ENCODE assay signal across 11 mouse cellular contexts in genomic region chr7:110981036-110981435, GRCm38 (mm10). TPM values are rescaled to one million over a fixed set of nuclear protein-coding genes. Genes with fewer than 3 reads are reported as not detected.
DNase-seq lines count a peak whose midpoint lies in the region; ATAC-seq and TF ChIP-seq lines count a peak whose summit lies in the region.
"Had no signal": no experiment of that assay in that cellular context is flagged by ENCODE, and none has a peak within 500 bp of the region (broad histone marks: within the 10 kb centered on the region; RNA-seq: fewer than 3 reads in every experiment).

No protein-coding gene starts in this region.

- ATAC-seq in kidney, postnatal 0 days (replicated peaks; ENCODE audit: low FRiP score, low read depth) = no peak
- peak; percentile 32; the same call in 1 of the 2 replicates for ATAC-seq in heart, embryonic 16.5 days (replicated peaks; ENCODE audit: extremely low read depth, insufficient read depth, low FRiP score)
- peak; percentile 66 for ATAC-seq in lung, postnatal 0 days
- ATAC-seq: midbrain, embryonic 13.5 days had no signal

- H3K4me3 ChIP-seq in kidney, postnatal 0 days (replicated peaks; ENCODE audit: low read depth, low read length) = peak overlapping the region; percentile 27
- H3K4me3 ChIP-seq in heart, embryonic 16.5 days (ENCODE audit: low read length) = peak overlapping the region; percentile 28
- H3K4me3 ChIP-seq in lung, postnatal 0 days (ENCODE audit: low read depth, low read length) = no peak overlapping the region
- H3K4me3 ChIP-seq: midbrain, embryonic 13.5 days had no signal

- peak overlapping the region; percentile 90 for H3K27ac ChIP-seq in kidney, postnatal 0 days
- H3K27ac ChIP-seq in heart, embryonic 16.5 days (ENCODE audit: low read length) = peak overlapping the region; percentile 83
- H3K27ac ChIP-seq in lung, postnatal 0 days (ENCODE audit: low read length) = peak overlapping the region; percentile 62; the same call in 1 of the 2 replicates
- H3K27ac ChIP-seq: midbrain, embryonic 13.5 days had no signal

- peak; percentile 16 for DNase-seq in embryo, embryonic 11 days
- no peak for DNase-seq in embryo, embryonic 9.5 days (ENCODE audit: extremely low spot score)
- DNase-seq in kidney, postnatal 0 days (ENCODE audit: low spot score) = no peak
- DNase-seq in kidney, adult 18-20 months = no peak
- DNase-seq in lung, postnatal 0 days (ENCODE audit: low spot score) = peak; percentile 54
- no peak for DNase-seq in adrenal gland, postnatal 14 days
- DNase-seq in frontal cortex, postnatal 10 days (ENCODE audit: low spot score in 2 of 2) = no peak
- DNase-seq: layer of hippocampus, postnatal 36 days; retina, postnatal 1 day had no signal

- WGBS in kidney, postnatal 0 days = 36% methylated on average over 8 of the region's 8 CpGs
- 36% methylated on average over 8 of the region's 8 CpGs for WGBS in heart, embryonic 16.5 days
- 21% methylated on average over 8 of the region's 8 CpGs for WGBS in lung, postnatal 0 days

- H3K4me2 ChIP-seq in kidney, postnatal 0 days (ENCODE audit: low read length) = peak overlapping the region; percentile 52
- H3K4me2 ChIP-seq in heart, embryonic 16.5 days (ENCODE audit: low read depth, low read length) = peak overlapping the region; percentile 49
- 0 out of 2 replicates have a peak overlapping the region, but pooled peaks have one; percentile 35 for H3K4me2 ChIP-seq in lung, postnatal 0 days (replicated peaks; ENCODE audit: low read depth, low read length)
- H3K4me2 ChIP-seq: midbrain, embryonic 13.5 days had no signal

- H3K9me3 ChIP-seq in kidney, postnatal 0 days (replicated peaks; ENCODE audit: low read length) = no peaks in the 10 kb centered on the region
- no peaks in the 10 kb centered on the region for H3K9me3 ChIP-seq in heart, embryonic 16.5 days (replicated peaks; ENCODE audit: control insufficient read depth, low read length)
- H3K9me3 ChIP-seq in lung, postnatal 0 days (ENCODE audit: low read length) = no peaks in the 10 kb centered on the region
- H3K9me3 ChIP-seq: midbrain, embryonic 13.5 days had no signal

- no peak overlapping the region for H3K9ac ChIP-seq in kidney, postnatal 0 days (ENCODE audit: low read depth, low read length)
- H3K9ac ChIP-seq in heart, embryonic 16.5 days (ENCODE audit: low read length) = peak overlapping the region; percentile 41; the same call in 1 of the 2 replicates
- H3K9ac ChIP-seq in lung, postnatal 0 days (replicated peaks; ENCODE audit: low read depth) = no peak overlapping the region
- H3K9ac ChIP-seq: midbrain, embryonic 13.5 days had no signal

- H3K27me3 ChIP-seq in kidney, postnatal 0 days (ENCODE audit: insufficient read depth, low read length) = no peaks in the 10 kb centered on the region
- no peaks in the 10 kb centered on the region for H3K27me3 ChIP-seq in heart, embryonic 16.5 days (ENCODE audit: control insufficient read depth, insufficient read depth, low read length)
- no peaks in the 10 kb centered on the region for H3K27me3 ChIP-seq in lung, postnatal 0 days (replicated peaks; ENCODE audit: insufficient read depth, low read length)
- H3K27me3 ChIP-seq: midbrain, embryonic 13.5 days had no signal

- TF ChIP-seq CTCF in kidney, postnatal 0 days (IDR thresholded peaks at IDR 0.05; ENCODE audit: low read depth) = no peak
- TF ChIP-seq CTCF in lung, postnatal 0 days (IDR thresholded peaks at IDR 0.05) = 0 out of 2 replicates have a peak, but pooled peaks have one; percentile 7

- TF ChIP-seq EP300 in lung, postnatal 0 days (IDR thresholded peaks at IDR 0.05) = no peak

- H3K4me1 ChIP-seq in kidney, postnatal 0 days (replicated peaks; ENCODE audit: insufficient read depth, low read length) = 0 out of 2 replicates have a peak, but pooled peaks cover 6% of the 10 kb centered on the region
- H3K4me1 ChIP-seq in heart, embryonic 16.5 days (ENCODE audit: control insufficient read depth, insufficient read depth, low read length) = peaks cover 29% of the 10 kb centered on the region
- peaks cover 12% of the 10 kb centered on the region for H3K4me1 ChIP-seq in lung, postnatal 0 days (ENCODE audit: insufficient read depth, low read depth, low read length)

- H3K36me3 ChIP-seq in kidney, postnatal 0 days (ENCODE audit: insufficient read depth, low read length) = no peaks in the 10 kb centered on the region
- no peaks in the 10 kb centered on the region for H3K36me3 ChIP-seq in heart, embryonic 16.5 days (ENCODE audit: control insufficient read depth, insufficient read depth)
- H3K36me3 ChIP-seq in lung, postnatal 0 days (ENCODE audit: insufficient read depth, low read length) = no peaks in the 10 kb centered on the region
- H3K36me3 ChIP-seq: midbrain, embryonic 13.5 days had no signal

RNA-seq across cellular contexts. Expression of gene Mrvi1, which starts 1.2 kb away (rescaled TPM):
- 9.3 and 9.5 TPM in 2 replicates for polyA plus RNA-seq in kidney, postnatal 0 days (2015; fragmentation: Nextera tagmentation; extraction: Ambion mirVana)
- polyA plus RNA-seq in heart, embryonic 16.5 days (2015; fragmentation: Nextera tagmentation; extraction: Ambion mirVana) = 3.2 and 5.5 TPM in 2 replicates
- polyA plus RNA-seq in lung, postnatal 0 days (2015; fragmentation: Nextera tagmentation; extraction: Ambion mirVana) = 1.8 and 2.3 TPM in 2 replicates
- total RNA-seq in adrenal gland, postnatal 14 days (2021) = 11.6 and 13.0 TPM in 2 replicates

RNA-seq across cellular contexts. Expression of gene Ctr9, which starts 47.7 kb away (rescaled TPM):
- polyA plus RNA-seq in kidney, postnatal 0 days (2015; fragmentation: Nextera tagmentation; extraction: Ambion mirVana) = 50.5 and 54.9 TPM in 2 replicates
- polyA plus RNA-seq in heart, embryonic 16.5 days (2015; fragmentation: Nextera tagmentation; extraction: Ambion mirVana) = 38.6 and 40.3 TPM in 2 replicates
- 33.8 and 42.0 TPM in 2 replicates for polyA plus RNA-seq in lung, postnatal 0 days (2015; fragmentation: Nextera tagmentation; extraction: Ambion mirVana)
- total RNA-seq in adrenal gland, postnatal 14 days (2021) = 42.5 and 45.9 TPM in 2 replicates

Comparison
In these comparisons a context has a peak if more than half of its experiments do, and no peak if none do; other contexts are left out.
1. DNase-seq: peak in embryo, embryonic 11 days (single experiment) and lung, postnatal 0 days (single experiment); none in embryo, embryonic 9.5 days (single experiment), kidney, postnatal 0 days (single experiment), kidney, adult 18-20 months (single experiment), adrenal gland, postnatal 14 days (single experiment) and frontal cortex, postnatal 10 days (0 of 2).
2. Peak in every context shown above with its lines, with median percentiles within 50 percentile points of each other: H3K27ac ChIP-seq and H3K4me2 ChIP-seq.